Mouse (Mus musculus) adrenal gland (tissue): ENCODE results near the gene Gpd1l.
"Not testable (repeated sequence)": the region's sequence is repeated elsewhere in the genome, so short reads cannot be mapped to it uniquely, and the experiment has no call there.

Experiments used
- intact Hi-C: fragments of 180-260 bp; cut with DNase I; formaldehyde crosslinking; loops from one replicate; pipeline ENCODE4 v1.15.1; 2025
- long read RNA-seq, 2 experiments: library from polyadenylated mRNA; unstranded; transcript quantifications; one replicate each; pipeline ENCODE4 v2.0.0; 2020; ENCODE audit warnings: borderline replicate concordance in 1 of 2; ENCODE audit not compliant: insufficient replicate concordance in 1 of 2

Gene Gpd1l
- long read RNA-seq, experiment 1, partial matches to known transcripts = 0 of 1 reads
- long read RNA-seq, experiment 1, other reads (novel, unspliced or antisense) = 1 of 1 reads
- long read RNA-seq, experiment 2, partial matches to known transcripts = 0 of 1 reads
- long read RNA-seq, experiment 2, other reads (novel, unspliced or antisense) = 1 of 1 reads

GRCm38 (mm10) chr9:114933723-114934171, at the start of gene Gpd1l:
Gpd1l (minus strand) TSS chr9:114933987.
- intact Hi-C loops = no loop called here

- intact Hi-C loops = no loop called here
Observed at GRCm38 (mm10) chr9:114982689-114983360, 49.0 kb upstream of the Gpd1l start, which contains the start of gene Rps27rt. Rps27rt (minus strand) TSS chr9:114982739.

GRCm38 (mm10) chr9:114979969-114980368, 46.2 kb upstream of the Gpd1l start:
- intact Hi-C loops = no loop called here

GRCm38 (mm10) chr9:114978281-114979111, 44.7 kb upstream of the Gpd1l start, which contains the start of gene Osbpl10:
Osbpl10 (plus strand) TSS chr9:114978569.
- intact Hi-C loops = no loop called here

- intact Hi-C loops = no loop called here
Observed at GRCm38 (mm10) chr9:114977461-114978280, 43.9 kb upstream of the Gpd1l start.

GRCm38 (mm10) chr9:114966286-114966685, 32.5 kb upstream of the Gpd1l start:
- intact Hi-C loops = not testable (repeated sequence)

- intact Hi-C loops = no loop called here
Observed at GRCm38 (mm10) chr9:114964093-114964492, 30.3 kb upstream of the Gpd1l start.

- intact Hi-C loops = no loop called here
Observed at GRCm38 (mm10) chr9:114960844-114961243, 27.1 kb upstream of the Gpd1l start.

- intact Hi-C loops = no loop called here
Observed at GRCm38 (mm10) chr9:114960043-114960789, 26.4 kb upstream of the Gpd1l start.

- intact Hi-C loops = loop anchor here (2.0 to 5.0 kb wide), 2 partner anchors 44 to 160 kb away; no protein-coding TSS in a partner anchor
Observed at GRCm38 (mm10) chr9:114956945-114957344, 23.2 kb upstream of the Gpd1l start.

GRCm38 (mm10) chr9:114955340-114955739, 21.6 kb upstream of the Gpd1l start:
- intact Hi-C loops = loop anchor here (5.0 kb wide), 1 partner anchor 158 kb away; no protein-coding TSS in a partner anchor

- intact Hi-C loops = no loop called here
Observed at GRCm38 (mm10) chr9:114952866-114953265, 19.1 kb upstream of the Gpd1l start.

GRCm38 (mm10) chr9:114948395-114948794, 14.6 kb upstream of the Gpd1l start:
- intact Hi-C loops = no loop called here

- intact Hi-C loops = no loop called here
Observed at GRCm38 (mm10) chr9:114945576-114945975, 11.8 kb upstream of the Gpd1l start.

GRCm38 (mm10) chr9:114944642-114945041, 10.9 kb upstream of the Gpd1l start:
- intact Hi-C loops = no loop called here

- intact Hi-C loops = no loop called here
Observed at GRCm38 (mm10) chr9:114936687-114937086, 2.9 kb upstream of the Gpd1l start.

GRCm38 (mm10) chr9:114935321-114935720, 1.5 kb upstream of the Gpd1l start:
- intact Hi-C loops = no loop called here

- intact Hi-C loops = no loop called here
Observed at GRCm38 (mm10) chr9:114934231-114934630, 444 bp upstream of the Gpd1l start.

GRCm38 (mm10) chr9:114933037-114933722, 607 bp downstream of the Gpd1l start:
- intact Hi-C loops = no loop called here

- intact Hi-C loops = no loop called here
Observed at GRCm38 (mm10) chr9:114932607-114933006, 1.2 kb downstream of the Gpd1l start.
